In the genomic region with DNA sequence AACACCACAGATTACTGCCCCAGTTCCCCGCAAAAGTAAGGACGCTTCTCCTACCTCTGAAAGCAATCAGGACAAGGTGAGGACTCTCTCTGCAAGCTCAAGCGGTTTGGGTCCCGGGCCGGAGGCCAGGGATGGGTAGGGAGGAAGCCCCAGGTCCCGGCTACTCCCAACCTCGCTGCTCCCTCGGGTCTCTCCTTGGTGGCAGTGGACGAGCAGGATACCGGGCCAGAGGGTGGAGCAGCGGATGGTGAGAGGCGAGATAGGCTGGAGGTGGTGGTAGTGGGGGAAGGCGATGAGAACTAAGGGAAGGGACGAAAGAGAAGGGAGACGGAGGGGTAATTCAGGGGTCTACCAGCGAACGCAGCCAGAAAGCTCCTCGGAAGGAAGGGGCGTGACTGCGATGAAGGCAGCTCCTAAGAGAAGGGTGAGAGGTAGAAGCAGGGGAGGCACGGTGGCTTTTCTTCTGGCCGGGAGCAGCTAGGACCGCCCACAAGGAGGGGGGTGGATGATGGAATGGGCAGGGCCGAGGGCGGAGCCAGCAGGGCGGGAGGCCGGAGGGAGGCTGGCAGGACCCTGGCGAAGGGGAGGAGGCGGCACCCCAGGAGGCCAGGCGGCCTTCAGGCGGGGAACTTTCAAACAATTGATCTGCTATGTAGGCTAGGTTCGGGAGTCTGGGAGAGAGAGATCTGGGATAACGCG, we compare ENCODE assay signal across 8 mouse cellular contexts. TPM values are rescaled to one million over a fixed set of nuclear protein-coding genes. Genes with fewer than 3 reads are reported as not detected.
DNase-seq lines count a peak whose midpoint lies in the region; ATAC-seq and TF ChIP-seq lines count a peak whose summit lies in the region.

A gene (minus strand): TSS at position 465 of the 699 bp plus-strand sequence.

- DNase-seq in ES-CJ7 (ENCODE audit: low read depth, low spot score) = peak; percentile 82
- DNase-seq in cerebellum, adult 11 months = peak; percentile 67
- DNase-seq in forebrain, embryonic 14.5 days (ENCODE audit: low spot score) = peak; percentile 79
- peak; percentile 83 to 85 for DNase-seq in heart, postnatal 10 days
- DNase-seq in layer of hippocampus, adult 18-20 months (ENCODE audit: low spot score in 2 of 2) = peak; percentile 71 to 75
- DNase-seq in lung, adult 2 months = peak; percentile 81
- DNase-seq in testis, postnatal 14 days (ENCODE audit: low spot score) = peak; percentile 83

- H3K4me2 ChIP-seq in forebrain, embryonic 14.5 days (ENCODE audit: low read length) = peak within 1 kb of the TSS; percentile 56
- peak within 1 kb of the TSS; percentile 71 for H3K4me2 ChIP-seq in neural tube, embryonic 15.5 days

- no peaks in the 10 kb centered on the region for H3K9me3 ChIP-seq in forebrain, embryonic 14.5 days (replicated peaks; ENCODE audit: control insufficient read depth, low read length)
- H3K9me3 ChIP-seq in neural tube, embryonic 15.5 days (replicated peaks) = no peaks in the 10 kb centered on the region

- intact Hi-C loops in heart, postnatal 10 days (cut with DNase I) = no loop called here

- peak within 1 kb of the TSS; percentile 43 for H3K4me3 ChIP-seq in forebrain, embryonic 14.5 days (ENCODE audit: low read depth, low read length)
- H3K4me3 ChIP-seq in lung, adult 2 months (replicated peaks; ENCODE audit: extremely low read depth, low read depth, low read length) = peak within 1 kb of the TSS; percentile 98
- peak within 1 kb of the TSS; percentile 51 for H3K4me3 ChIP-seq in neural tube, embryonic 15.5 days (replicated peaks)

- ATAC-seq in forebrain, embryonic 14.5 days = peak; percentile 94
- peak; percentile 92 for ATAC-seq in neural tube, embryonic 15.5 days (ENCODE audit: low FRiP score)

- TF ChIP-seq POLR2A in lung, adult 2 months (IDR thresholded peaks at IDR 0.05; ENCODE audit: borderline replicate concordance, extremely low read depth, low read depth, low read length) = peak; percentile 47; the same call in 1 of the 2 replicates

- no peak within 1 kb of the TSS for H3K27ac ChIP-seq in forebrain, embryonic 14.5 days (ENCODE audit: low read depth, low read length)
- peak within 1 kb of the TSS; percentile 41 for H3K27ac ChIP-seq in neural tube, embryonic 15.5 days (replicated peaks)

- H3K9ac ChIP-seq in forebrain, embryonic 14.5 days (ENCODE audit: low read length) = peak within 1 kb of the TSS; percentile 64
- peak within 1 kb of the TSS; percentile 57 for H3K9ac ChIP-seq in neural tube, embryonic 15.5 days (replicated peaks)

- no peaks in the 10 kb centered on the region for H3K36me3 ChIP-seq in forebrain, embryonic 14.5 days (ENCODE audit: control insufficient read depth, insufficient read depth, low read length)
- no peaks in the 10 kb centered on the region for H3K36me3 ChIP-seq in neural tube, embryonic 15.5 days

- 0 out of 2 replicates have a peak, but pooled peaks cover 2% of the 10 kb centered on the region for H3K4me1 ChIP-seq in forebrain, embryonic 14.5 days (ENCODE audit: control insufficient read depth, insufficient read depth, low read length)
- no peaks in the 10 kb centered on the region; the same call in 1 of the 2 replicates for H3K4me1 ChIP-seq in lung, adult 2 months (ENCODE audit: control insufficient read depth, insufficient read depth, low read length)
- H3K4me1 ChIP-seq in neural tube, embryonic 15.5 days = no peaks in the 10 kb centered on the region

- WGBS in forebrain, embryonic 14.5 days = 24% methylated on average over 34 of the region's 34 CpGs
- 22% methylated on average over 34 of the region's 34 CpGs for WGBS in lung, adult 2 months
- WGBS in neural tube, embryonic 15.5 days = 18% methylated on average over 31 of the region's 34 CpGs

- TF ChIP-seq CTCF in lung, adult 2 months (IDR thresholded peaks at IDR 0.05; ENCODE audit: insufficient read depth, low read length) = no peak

- H3K27me3 ChIP-seq in forebrain, embryonic 14.5 days (replicated peaks; ENCODE audit: control insufficient read depth, insufficient read depth, low read length) = no peaks in the 10 kb centered on the region
- H3K27me3 ChIP-seq in neural tube, embryonic 15.5 days (replicated peaks) = no peaks in the 10 kb centered on the region

RNA-seq across cellular contexts. Expression of the gene that starts here (rescaled TPM):
- polyA plus RNA-seq in forebrain, embryonic 14.5 days (2014; fragmentation: Nextera tagmentation; extraction: Ambion mirVana) = 6.9 and 7.9 TPM in 2 replicates
- 1 to 10 TPM; 7.3 to 8.0 TPM for total RNA-seq in heart, postnatal 10 days (2021)
- total RNA-seq in layer of hippocampus, adult 18-20 months (2021) = 10 to 100 TPM; 26.2 to 28.8 TPM
- polyA plus RNA-seq in lung, adult 2 months (2012; rRNA removed) = 7.6 and 11.0 TPM in 2 replicates
- polyA plus RNA-seq in neural tube, embryonic 15.5 days (2015; fragmentation: Nextera tagmentation; extraction: Ambion mirVana) = 9.1 and 12.0 TPM in 2 replicates

Comparison
In these comparisons a context has a peak if more than half of its experiments do, and no peak if none do; other contexts are left out.
1. H3K4me3 ChIP-seq: peak in every context shown above with its lines; median percentile 98 in lung, adult 2 months; 51 in neural tube, embryonic 15.5 days; 43 in forebrain, embryonic 14.5 days.